Mouse (Mus musculus) heart, postnatal 10 days (tissue): Measurements from ENCODE around the gene Cdan1. TPM values are rescaled to one million over a fixed set of nuclear protein-coding genes. Genes with fewer than 3 reads are reported as not detected.
"Not testable (repeated sequence)": the region's sequence is repeated elsewhere in the genome, so short reads cannot be mapped to it uniquely, and the experiment has no call there.

Experiments used
- DNase-seq, 2 experiments: peaks; one replicate each; pipeline ENCODE4 v3.0.0; 2021
- intact Hi-C: fragments of 180-260 bp; cut with DNase I; formaldehyde crosslinking; loops from one replicate; pipeline ENCODE4 v1.15.1; 2025
- total RNA-seq, 2 experiments: library from RNA; stranded (reverse); gene quantifications; 2 replicates each; pipeline ENCODE4 v1.2.3; 2021

Gene Cdan1
- total RNA-seq, 2 experiments from 2014 or later, result 18.5 to 19.5 TPM

DNA sequence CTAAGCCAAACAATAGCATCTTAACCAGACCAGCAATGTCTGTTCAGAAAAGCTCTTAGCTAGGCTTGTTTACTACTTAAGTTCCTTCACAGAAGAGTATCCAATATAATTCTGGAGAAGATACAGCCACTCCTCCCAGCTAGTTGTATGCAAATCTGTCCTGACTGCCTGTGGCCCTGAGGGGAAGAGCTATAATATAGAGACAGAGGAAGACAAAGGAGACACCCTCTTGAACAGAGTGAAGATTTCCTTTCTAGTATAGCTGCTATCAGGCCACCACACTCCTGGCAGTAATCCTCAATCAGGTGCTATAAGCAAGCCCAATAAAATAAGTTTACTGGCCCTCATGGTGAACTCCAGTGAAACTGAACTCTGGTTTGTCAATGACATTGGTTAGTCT, 88.0 kb downstream of the Cdan1 start:
- intact Hi-C loops, result no loop called here
- DNase-seq, result no peak

DNA sequence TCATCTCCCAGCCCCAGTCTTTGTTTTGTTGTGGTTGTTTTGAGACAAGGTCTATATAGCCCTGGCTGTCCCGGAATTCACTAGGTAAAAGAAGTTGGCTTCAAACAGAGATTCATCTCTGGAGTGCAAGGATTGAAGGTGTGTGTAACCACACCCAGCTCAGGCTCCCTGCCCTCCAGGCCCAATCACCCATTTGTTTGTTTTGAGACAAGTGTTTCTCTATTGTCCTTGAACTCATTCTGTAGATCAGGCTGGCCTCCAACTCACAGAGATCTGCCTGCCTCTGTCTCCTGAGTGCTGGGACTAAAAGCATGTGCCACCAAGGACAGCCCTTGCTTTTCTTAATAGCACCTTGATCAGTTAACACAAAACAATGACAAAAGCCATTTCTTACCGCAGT, 101.9 kb downstream of the Cdan1 start:
- no peak for DNase-seq
- intact Hi-C loops, result no loop called here

DNA sequence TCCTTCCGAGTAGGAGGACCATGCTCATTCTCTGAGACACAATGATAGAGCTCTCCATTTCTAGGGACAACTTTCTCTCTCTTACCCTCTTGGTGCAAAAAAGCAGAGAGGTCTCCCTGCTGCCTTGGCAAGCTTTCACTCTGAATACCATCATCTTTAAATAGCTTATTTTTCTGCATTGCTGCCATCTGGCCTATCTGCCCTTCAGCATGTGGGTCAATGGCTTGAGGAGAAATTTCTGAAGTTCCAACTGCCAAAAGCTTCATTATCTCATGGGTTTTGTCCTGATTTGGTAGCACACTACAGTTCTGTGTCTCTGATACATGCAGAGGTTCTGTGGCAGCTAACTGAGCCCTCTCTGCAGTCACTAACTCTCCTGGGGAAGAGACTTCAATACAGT, 104.4 kb downstream of the Cdan1 start:
- peak; percentile 32 to 48 for DNase-seq
- intact Hi-C loops, result no loop called here

DNA sequence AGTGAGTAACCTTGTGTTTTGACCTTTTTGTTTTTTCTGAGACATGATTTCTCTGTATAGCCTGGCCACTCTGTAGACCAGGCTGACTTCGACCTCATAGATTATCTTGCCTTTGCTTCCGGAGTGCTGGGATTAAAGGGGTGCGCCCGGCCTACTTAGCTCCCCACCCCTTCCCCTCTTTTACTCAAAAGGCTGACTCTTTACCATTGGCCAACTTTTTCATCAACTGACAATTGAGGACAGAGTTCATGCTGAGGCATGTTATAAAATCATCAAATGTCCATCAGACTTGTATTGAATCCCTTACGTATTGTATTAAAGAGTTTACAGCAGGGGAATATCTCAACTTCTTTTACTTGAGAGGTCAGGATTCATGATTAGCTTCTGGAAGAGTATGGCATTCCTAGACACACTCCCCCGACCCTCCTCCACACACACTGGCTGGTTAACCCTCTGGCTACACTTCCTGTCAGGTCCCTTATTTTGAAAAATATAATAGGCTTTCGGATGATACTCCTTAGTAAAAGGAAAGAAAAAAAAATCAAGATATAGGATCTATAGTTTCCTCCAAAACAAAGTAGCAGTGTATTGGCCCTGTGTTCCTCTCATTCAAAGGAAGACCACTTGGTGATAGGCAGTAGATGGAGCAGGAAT, 117.9 kb downstream of the Cdan1 start:
- intact Hi-C loops, result loop anchor here (2.0 kb wide), 1 partner anchor 119 kb away; the partner anchor contains the start of genes Cdan1 and Ttbk2

DNA sequence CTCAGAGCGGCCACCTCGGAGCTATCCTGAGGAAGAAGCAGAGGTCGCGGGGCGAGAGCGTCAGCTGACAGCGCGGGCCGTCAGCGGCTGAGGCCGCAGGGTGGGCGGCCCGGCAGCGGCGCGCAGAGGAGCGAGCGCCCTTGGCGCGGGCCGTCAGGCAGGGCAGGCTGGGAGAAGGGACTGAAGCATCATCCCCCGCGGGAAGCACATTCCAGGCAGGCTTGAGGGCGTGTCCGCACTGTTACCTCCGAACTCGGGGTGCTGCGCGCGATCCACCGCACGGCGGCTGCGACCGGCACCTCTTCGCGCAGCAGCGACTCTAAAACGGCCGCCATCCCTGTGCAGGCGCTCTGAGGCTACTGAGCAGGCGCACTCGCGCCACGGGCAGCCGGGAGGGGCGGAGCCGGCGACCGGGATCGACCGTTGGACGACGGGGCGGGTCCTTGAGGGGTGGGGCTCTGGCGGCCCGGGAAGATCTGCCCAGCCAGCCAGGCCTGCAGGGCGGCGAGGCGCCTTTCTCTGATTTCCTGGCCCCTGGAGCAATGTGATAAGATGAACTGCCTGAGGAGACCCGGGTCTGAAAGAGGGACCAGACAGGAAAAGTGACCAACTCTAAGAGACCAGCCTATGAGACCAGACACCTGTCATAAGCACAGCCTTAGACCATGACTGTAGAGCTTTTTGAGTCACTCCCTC, 118.6 kb downstream of the Cdan1 start:
- intact Hi-C loops, result loop anchor here (2.0 kb wide), 1 partner anchor 119 kb away; the partner anchor contains the start of genes Cdan1 and Ttbk2
- peak; percentile 95 to 96 for DNase-seq

More for the DNA sequence above, 117.9 kb downstream of the Cdan1 start:
- DNase-seq, result no peak

DNA sequence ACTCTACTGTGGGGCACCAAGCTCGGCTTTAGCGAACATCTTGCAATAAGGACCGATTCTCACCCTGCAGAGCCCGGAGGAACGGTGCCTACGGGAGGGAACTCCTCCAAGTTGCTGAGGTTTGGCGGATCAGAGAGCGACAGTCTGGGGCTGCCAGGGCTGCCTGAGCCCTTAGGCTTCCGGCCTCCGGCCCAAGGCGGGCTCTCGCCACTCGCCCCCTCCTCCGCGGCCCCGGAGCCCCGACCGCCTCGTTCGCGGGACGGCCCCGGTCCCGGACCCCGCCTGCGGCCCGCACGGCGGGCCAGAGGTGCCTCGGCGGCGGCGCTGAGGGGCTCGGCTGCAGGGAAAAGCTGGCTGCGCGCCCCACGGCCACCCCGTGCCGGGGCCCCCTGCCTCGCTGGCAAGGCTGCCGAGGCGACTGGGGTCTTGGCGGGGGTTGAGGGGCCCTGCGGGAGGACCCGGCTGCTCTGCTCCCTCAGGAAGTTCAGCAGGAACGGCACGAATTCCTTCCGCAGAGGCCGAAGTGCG, 119.2 kb downstream of the Cdan1 start:
- peak in 1 of 2 experiments; percentile 56 for DNase-seq

DNA sequence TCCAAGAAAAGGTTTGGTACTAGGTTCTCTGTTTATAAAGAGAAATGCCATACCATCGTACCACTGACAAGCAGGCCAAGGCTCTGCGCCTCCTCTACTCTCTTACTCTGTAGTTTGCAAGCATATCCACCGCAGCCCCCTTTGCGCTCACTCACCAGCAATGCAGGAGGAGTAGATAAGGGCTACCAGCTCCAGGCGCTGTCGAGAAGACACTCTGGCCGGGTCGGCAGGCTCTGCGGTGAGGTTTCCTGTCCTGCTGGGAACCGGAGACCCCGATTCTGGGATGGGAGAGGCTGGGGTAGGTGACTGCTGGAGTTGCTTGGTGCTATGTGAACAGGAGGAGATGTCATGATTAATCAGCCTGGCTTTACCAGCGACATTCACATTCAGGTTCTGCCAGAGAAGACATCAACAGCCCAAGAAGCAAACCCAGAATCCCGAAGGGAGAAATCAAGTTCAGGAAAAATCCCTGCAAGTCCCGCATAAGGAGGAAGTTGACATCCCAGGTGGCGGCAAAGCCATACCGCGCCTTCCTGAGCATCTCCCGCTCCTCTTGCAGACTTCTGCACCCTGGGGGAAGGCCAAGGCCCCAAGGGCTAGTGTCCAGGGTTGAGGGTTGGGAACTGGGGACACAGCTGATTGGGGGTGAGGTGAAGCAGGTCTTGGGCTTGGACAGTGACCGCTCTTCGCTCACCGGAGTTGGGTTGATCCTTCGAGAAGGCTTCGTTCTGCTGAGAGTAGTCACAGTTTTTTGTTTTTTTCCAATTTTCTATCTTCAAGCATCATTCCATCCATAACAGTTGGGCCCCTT, 119.9 kb downstream of the Cdan1 start:
- DNase-seq, result peak; percentile 22 to 33
- intact Hi-C loops, result loop anchor here (2.0 kb wide), 1 partner anchor 121 kb away; the partner anchor contains the start of genes Cdan1 and Ttbk2

More for the DNA sequence above, 119.2 kb downstream of the Cdan1 start:
- intact Hi-C loops, result loop anchor here (2.0 kb wide), 1 partner anchor 120 kb away; the partner anchor contains the start of genes Cdan1 and Ttbk2

DNA sequence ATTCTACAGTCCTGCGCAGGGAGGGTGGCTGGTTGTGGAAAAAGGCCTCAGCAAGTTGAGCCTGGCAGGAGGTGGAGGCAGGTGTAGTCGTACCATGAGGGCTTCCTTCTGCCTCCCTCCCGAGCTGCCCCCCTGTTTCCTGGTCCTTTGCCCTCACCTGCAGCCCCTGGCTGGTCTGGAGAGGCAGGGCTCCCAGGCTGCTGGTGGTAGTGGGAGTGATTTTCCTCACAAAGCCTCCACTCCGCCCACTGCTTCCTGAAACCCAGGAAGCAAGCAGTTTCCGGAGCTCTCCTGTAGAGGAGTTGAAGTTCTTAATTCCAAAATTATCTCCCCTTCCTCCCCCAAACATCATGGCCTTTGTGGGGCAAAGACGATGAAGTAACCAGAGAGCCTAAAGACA, 125.8 kb downstream of the Cdan1 start:
- DNase-seq, result no peak
- intact Hi-C loops, result no loop called here

DNA sequence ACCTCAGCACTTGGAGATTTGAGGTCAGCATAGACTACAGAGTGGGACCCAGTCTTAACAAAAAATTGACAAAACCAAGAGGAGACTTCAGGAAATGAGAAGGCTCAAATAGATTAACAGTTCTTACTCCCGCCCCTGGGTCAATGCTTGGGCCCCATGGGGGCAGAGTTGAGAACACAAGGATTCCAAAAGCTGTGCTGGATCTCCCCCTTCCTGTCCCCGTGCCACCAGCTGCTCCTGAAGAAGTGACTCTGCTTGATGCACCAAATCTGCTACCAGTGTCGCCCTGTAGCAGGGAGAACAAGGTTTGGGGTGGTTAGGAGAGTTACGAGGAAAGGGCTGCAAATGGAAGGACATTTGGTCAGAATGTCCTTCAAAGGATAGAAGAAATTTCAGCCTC, 126.3 kb downstream of the Cdan1 start:
- DNase-seq, result peak; percentile 24 to 32
- intact Hi-C loops, result no loop called here

DNA sequence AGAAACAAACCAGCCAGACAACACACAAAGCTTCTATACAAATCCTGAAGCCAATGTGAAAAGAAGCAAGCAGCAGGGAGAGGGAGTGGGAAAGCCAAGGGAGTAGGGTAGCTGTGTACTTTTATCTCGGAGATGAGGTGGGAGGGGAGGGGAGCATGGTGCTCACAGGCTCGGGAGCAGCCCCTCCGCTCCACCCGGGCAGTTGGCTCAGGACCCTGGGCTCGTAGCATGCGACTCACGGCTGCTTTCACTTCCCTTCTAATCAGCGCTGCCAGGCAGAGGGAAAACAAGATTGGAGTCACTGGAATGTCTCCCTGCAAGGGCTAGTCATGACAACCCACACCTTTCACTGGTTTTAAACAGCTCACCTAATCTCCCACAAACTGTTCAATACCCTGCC, 127.4 kb downstream of the Cdan1 start:
- intact Hi-C loops, result no loop called here
- DNase-seq, result peak; percentile 41 to 46

DNA sequence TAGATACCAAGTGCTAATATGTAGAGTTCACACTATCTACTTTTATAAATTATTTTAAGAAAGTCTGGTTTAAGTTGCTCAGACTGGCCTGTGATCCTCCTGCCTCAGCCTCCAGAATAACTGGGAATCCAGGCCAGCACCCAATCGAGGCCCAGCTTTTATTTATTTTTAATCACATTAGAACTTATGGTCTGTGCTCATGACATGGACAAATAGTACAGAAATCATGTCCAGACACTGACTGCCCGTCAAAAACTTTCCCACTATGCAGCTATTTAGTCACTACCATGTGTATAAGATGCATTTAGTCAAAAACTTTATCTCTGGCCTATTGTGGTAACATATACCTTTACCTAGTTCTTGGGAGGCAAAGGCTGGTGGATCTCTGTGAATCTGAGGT, 128.0 kb downstream of the Cdan1 start:
- intact Hi-C loops, result no loop called here
- no peak for DNase-seq

DNA sequence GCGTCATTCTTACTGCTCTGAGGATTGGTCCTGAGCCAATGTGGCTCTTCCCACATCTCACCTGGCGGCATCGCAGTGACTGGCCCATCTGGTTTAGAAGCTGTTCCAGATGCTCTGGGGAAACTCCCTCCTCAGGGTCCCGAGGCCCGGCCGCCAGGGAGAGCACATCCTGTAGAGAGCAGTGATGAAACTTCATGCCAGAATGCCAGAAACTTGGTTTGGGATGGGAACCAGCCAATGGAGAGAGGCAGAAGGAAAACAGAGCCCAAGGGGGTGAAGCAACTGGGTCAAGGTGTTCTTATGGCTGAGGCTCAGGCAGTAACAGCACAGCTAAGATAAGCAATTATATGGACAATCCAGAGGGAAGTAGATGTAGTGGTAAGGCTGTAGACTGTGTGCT, 129.1 kb downstream of the Cdan1 start:
- DNase-seq, result no peak
- intact Hi-C loops, result no loop called here

DNA sequence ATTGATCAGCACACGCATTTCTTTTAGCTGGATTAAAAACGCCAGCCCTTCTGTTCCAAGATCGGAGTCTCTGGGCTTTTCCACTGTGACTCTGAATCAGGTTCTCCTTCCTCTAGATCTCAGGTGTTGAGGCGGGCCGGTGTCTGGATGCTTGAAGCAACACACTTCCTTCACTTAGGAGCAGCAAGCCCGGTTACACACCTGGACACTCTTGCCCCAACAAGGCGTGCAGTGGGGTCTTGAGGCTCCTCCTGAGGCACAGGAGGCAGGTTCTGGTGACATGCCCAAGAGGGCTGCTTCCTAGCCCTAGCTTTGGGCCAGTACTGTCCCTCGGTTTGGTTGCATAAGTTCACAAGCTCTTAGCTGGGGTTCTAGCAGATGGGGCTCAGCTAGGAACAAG, 131.4 kb downstream of the Cdan1 start:
- no peak for DNase-seq
- intact Hi-C loops, result no loop called here

DNA sequence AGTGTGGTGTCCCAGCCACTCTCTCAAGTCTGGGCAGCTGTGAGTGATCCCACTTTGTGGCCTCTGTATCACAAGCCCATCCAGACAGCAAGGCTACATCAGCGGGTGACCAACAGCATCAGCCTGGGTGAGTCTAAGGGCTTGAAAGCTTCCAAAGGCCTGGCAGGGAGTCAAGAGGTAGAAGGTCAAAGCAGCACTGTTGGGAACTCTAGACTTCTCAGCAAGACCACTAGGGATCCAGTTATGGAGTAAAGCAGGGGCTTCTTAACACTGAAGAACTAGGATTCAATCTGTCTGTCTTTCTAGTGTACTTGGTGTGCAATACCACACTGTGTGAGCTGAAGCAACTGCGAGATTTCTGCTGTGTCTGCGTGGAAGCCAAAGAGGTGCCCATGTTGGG, 136.5 kb downstream of the Cdan1 start:
- DNase-seq, result no peak
- intact Hi-C loops, result no loop called here

DNA sequence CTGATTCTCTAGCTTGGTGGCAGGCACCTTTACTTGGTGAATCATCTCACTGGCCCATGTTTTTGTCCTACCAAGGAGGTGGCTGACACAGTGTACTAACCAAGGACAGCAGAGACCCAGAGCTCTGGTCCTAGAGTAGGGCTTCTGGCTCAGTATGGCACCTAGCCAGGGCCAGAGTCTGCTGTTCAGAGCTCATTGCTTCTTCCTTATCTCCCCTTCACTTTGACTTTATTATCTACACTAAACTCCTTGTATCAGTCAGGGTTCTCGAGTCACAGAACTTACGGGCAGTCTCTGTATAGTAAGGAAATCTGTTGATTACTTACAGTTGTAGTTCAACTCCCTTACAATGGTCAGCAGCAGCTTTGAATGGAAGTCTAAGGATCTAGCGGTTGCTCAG, 139.0 kb downstream of the Cdan1 start:
- no peak for DNase-seq
- intact Hi-C loops, result no loop called here

DNA sequence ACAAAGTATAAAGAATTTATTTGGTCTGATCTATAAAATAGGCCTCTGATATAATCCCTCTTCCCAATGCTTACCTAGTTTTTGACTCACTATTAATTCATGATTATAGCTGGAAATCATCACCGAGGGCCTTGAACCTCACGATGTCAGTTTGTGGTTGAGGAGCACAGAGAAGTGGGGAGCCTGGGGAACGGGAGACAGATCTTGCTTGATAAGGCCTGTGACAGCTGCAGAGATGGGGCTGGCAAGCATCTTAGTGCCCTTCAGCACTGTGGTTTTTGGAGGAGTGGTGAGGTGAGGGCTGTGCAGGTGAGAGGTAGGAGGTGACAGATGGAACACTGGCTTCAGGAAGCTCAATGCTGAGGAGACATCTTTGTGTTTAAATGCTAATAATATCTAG, 139.8 kb downstream of the Cdan1 start:
- intact Hi-C loops, result no loop called here
- no peak for DNase-seq

DNA sequence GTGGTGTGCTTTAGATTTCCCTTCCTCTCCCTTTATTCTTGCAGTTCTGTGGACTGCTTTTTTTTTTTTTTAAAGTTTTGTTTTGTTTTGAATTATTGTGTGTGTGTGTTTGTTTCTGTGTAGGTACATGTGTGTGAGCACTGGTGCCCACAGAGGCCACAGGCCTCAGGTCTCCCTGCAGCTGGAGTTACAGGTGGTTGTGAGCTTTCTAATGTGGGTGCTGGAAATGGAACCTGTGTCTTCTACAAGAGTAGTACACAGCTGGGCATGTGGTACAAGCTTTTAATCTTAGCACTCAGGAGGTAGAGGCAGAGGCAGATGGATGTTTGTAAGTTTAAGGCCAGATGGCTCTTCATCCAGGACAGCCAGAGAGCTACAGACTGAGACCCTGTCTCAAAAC, 142.9 kb downstream of the Cdan1 start:
- intact Hi-C loops, result no loop called here
- DNase-seq, result no peak

DNA sequence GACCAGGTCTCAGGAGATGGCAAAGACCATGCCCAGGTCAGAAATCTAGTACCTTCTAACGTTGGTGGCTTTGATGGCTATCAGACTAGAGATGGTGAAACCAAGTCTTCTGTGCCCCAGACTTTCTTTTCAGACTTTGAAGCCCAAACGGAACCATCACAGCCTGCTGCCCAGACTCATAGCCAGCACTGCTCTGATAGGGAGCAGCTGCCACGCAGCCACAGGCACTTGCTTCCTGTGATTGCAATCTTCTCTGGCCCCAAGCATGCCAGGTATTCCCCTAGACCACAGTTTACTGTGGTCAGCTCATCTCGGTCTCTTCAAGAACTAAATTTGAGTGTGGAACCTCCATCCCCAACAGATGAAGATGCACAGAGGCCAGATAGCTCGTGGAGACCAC, 147.3 kb downstream of the Cdan1 start:
- DNase-seq, result no peak
- intact Hi-C loops, result no loop called here

DNA sequence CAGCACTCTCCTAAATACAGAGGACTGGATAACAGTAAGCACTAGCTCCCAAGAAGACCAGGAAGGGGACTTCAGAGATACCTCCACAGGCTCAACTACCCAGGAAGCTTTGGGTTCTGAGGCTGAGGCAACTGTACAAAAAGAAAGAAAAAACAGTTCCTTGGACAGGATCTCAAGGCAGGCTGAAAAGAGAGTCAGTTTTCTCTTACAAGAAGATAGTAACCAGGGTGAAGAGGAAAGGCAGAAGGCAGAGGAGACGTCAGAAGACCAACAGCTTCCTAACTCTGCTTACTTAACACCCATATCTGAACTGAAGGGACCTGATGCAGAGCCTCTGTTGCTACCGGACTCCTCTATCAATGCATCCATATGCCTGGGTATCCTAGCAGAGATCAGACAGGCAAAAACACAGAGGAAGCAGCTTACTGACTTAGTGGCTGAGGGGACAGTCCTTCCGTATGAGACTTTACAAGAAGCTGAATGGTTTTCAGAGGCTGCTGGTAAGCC, 149.5 kb downstream of the Cdan1 start:
- no peak for DNase-seq

DNA sequence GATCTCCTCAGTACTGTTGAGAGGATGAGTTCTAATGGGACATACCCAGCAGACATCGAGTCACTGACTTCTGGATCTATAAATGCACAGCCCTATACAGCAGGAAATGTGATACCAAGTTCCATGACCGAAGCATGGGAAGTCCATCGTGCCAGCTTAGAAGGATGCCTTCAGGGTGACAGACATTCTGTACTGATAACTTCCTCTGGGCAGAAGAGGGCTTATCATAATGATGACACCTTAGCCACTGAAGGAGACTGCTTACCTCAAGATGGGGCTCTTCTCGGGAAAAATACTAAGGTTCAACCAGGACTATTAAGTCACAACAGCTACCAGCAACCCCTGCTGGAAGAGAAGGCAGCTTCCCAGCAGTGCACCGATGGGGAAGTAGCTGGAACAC, 152.2 kb downstream of the Cdan1 start:
- intact Hi-C loops, result no loop called here
- DNase-seq, result no peak

More for the DNA sequence above, 149.5 kb downstream of the Cdan1 start:
- intact Hi-C loops, result no loop called here

DNA sequence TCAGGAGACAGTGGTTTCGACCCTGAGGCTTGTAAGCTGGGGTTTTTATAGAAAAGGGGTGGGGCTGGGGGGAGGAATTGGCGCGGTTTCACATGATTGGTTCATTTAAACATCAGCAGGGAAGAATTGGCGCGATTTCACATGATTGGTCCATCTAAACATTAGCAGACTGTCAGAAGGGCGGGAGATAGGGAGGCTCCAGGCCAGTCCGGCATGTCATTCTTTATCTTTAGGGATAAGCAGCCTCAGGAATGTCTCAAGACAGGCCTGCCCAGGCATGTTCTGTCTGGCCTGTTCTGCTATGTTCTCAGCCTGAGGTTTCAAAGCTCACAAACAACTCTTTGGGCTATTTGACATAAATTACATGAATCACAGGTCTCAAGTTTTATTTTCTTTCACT, 168.8 kb downstream of the Cdan1 start:
- DNase-seq, result peak; percentile 24 to 29
- intact Hi-C loops, result not testable (repeated sequence)
